Mouse (Mus musculus) intestine, postnatal 0 days (tissue): Measurements from ENCODE around the gene Gm21974. TPM values are rescaled to one million over a fixed set of nuclear protein-coding genes. Genes with fewer than 3 reads are reported as not detected.
A peak's percentile ranks its signal among the peaks of the same experiment; 100 is the strongest.

Experiments
- ATAC-seq: fragments of 200-750 bp; cut with Nextera tagmentation; 2 replicates; pipeline ENCODE4 v1.8.0; 2017; ENCODE audit warnings: mild to moderate bottlenecking, moderate TSS enrichment, moderate library complexity
- H3K27ac ChIP-seq: fragments of 300-500 bp; sonication (generic); 2 replicates; pipeline ENCODE4 v1.5.1; 2014; ENCODE audit warnings: mild to moderate bottlenecking, low read depth, low read length, moderate library complexity
- H3K27me3 ChIP-seq: fragments of 300-500 bp; sonication (generic); replicated peaks from 2 replicates; pipeline ENCODE4 v1.6.1; 2014; ENCODE audit warnings: low read length, mixed read lengths; ENCODE audit not compliant: control insufficient read depth, insufficient read depth
- H3K36me3 ChIP-seq: fragments of 300-500 bp; sonication (generic); 2 replicates; pipeline ENCODE4 v1.6.1; 2014; ENCODE audit warnings: mild to moderate bottlenecking, moderate library complexity; ENCODE audit not compliant: control insufficient read depth, insufficient read depth
- H3K4me1 ChIP-seq: fragments of 300-500 bp; sonication (generic); replicated peaks from 2 replicates; pipeline ENCODE4 v1.6.1; 2014; ENCODE audit warnings: antibody characterized with exemption, low read length, mixed read lengths; ENCODE audit not compliant: control insufficient read depth, insufficient read depth
- H3K4me2 ChIP-seq: fragments of 300-500 bp; sonication (generic); replicated peaks from 2 replicates; pipeline ENCODE4 v1.6.1; 2014; ENCODE audit warnings: low read depth, mild to moderate bottlenecking, moderate library complexity
- H3K4me3 ChIP-seq: fragments of 300-500 bp; sonication (generic); 2 replicates; pipeline ENCODE4 v1.5.1; 2014; ENCODE audit warnings: low read depth, low read length
- H3K9ac ChIP-seq: fragments of 300-500 bp; sonication (generic); 2 replicates; pipeline ENCODE4 v1.6.1; 2014; ENCODE audit warnings: mild to moderate bottlenecking, low read depth, low read length
- H3K9me3 ChIP-seq: fragments of 300-500 bp; sonication (generic); 2 replicates; pipeline ENCODE4 v1.6.1; 2016; ENCODE audit warnings: mixed run types; ENCODE audit not compliant: control insufficient read depth
- CTCF ChIP-seq: sonication (generic); IDR thresholded peaks from 2 replicates; pipeline ENCODE4 v1.5.1; 2016; ENCODE audit warnings: low read depth, mild to moderate bottlenecking, control low read depth, antibody characterized with exemption, moderate library complexity
- WGBS: fragments of 180-500 bp; shearing (Covaris S2); extraction: QIAGEN DNeasy Blood & Tissue Kit; methylation state at CpG from one replicate; pipeline ENCODE4 v1.1.7; 2014; 5-methylcytosine and 5-hydroxymethylcytosine counted together
- polyA plus RNA-seq: library from polyadenylated mRNA; unstranded; fragments of >200 nt; fragmentation: Nextera tagmentation; extraction: Ambion mirVana; gene quantifications from 2 replicates; pipeline ENCODE4 v1.2.1, GENCODE M21; 2015

The Gm21974 gene
- polyA plus RNA-seq, 1 experiment from 2014 or later, result not detected

GRCm38 (mm10) chr7:127927726-127928125 lies 32.5 kb upstream of the Gm21974 start:
- Histone ChIP-seq H3K36me3 (peaks cover 10% of the 10 kb centered on the region; the same call in 1 of the 2 replicates), H3K9me3 (no peaks in the 10 kb centered on the region), H3K27me3 (no peaks in the 10 kb centered on the region), H3K27ac (peak overlapping the region; percentile 84), H3K9ac (peak overlapping the region; percentile 31; the same call in 1 of the 2 replicates), H3K4me2 (peak overlapping the region; percentile 68), H3K4me1 (peaks cover 12% of the 10 kb centered on the region; the same call in 1 of the 2 replicates), H3K4me3 (peak overlapping the region; percentile 54; the same call in 1 of the 2 replicates)
- WGBS, result 75% methylated on average over 11 of the region's 11 CpGs
- no peak for TF ChIP-seq CTCF
- ATAC-seq, result no peak

- no peak overlapping the region for H3K9ac ChIP-seq
- peak overlapping the region; percentile 68 for H3K4me2 ChIP-seq
- TF ChIP-seq CTCF, result no peak
- peak overlapping the region; percentile 84 for H3K27ac ChIP-seq
- H3K4me3 ChIP-seq, result no peak overlapping the region
- WGBS, result 63% methylated on average over 11 of the region's 11 CpGs
- no peaks in the 10 kb centered on the region for H3K27me3 ChIP-seq
- H3K9me3 ChIP-seq, result no peaks in the 10 kb centered on the region
- peaks cover 12% of the 10 kb centered on the region; the same call in 1 of the 2 replicates for H3K4me1 ChIP-seq
- H3K36me3 ChIP-seq, result peaks cover 10% of the 10 kb centered on the region; the same call in 1 of the 2 replicates
- ATAC-seq, result peak; percentile 25
These were observed 31.6 kb upstream of the Gm21974 start for GRCm38 (mm10) chr7:127926846-127927245.

GRCm38 (mm10) chr7:127926066-127926465 lies 30.8 kb upstream of the Gm21974 start:
- no peaks in the 10 kb centered on the region for H3K27me3 ChIP-seq
- H3K27ac ChIP-seq, result peak overlapping the region; percentile 84
- peaks cover 10% of the 10 kb centered on the region; the same call in 1 of the 2 replicates for H3K36me3 ChIP-seq
- peaks cover 7% of the 10 kb centered on the region; the same call in 1 of the 2 replicates for H3K4me1 ChIP-seq
- 0 out of 2 replicates have a peak overlapping the region, but pooled peaks have one; percentile 31 for H3K9ac ChIP-seq
- H3K4me2 ChIP-seq, result no peak overlapping the region
- H3K4me3 ChIP-seq, result no peak overlapping the region
- H3K9me3 ChIP-seq, result no peaks in the 10 kb centered on the region
- WGBS, result 57% methylated on average over 8 of the region's 8 CpGs
- ATAC-seq, result no peak
- TF ChIP-seq CTCF, result no peak

GRCm38 (mm10) chr7:127925252-127925651 lies 30.0 kb upstream of the Gm21974 start:
- no peak overlapping the region for H3K4me3 ChIP-seq
- no peak overlapping the region for H3K4me2 ChIP-seq

GRCm38 (mm10) chr7:127923714-127924113 lies 28.5 kb upstream of the Gm21974 start:
- Histone ChIP-seq H3K9ac (no peak overlapping the region), H3K4me1 (0 out of 2 replicates have a peak, but pooled peaks cover 7% of the 10 kb centered on the region), H3K4me3 (no peak overlapping the region), H3K27ac (no peak overlapping the region), H3K4me2 (no peak overlapping the region), H3K9me3 (no peaks in the 10 kb centered on the region), H3K27me3 (no peaks in the 10 kb centered on the region), H3K36me3 (peaks cover 14% of the 10 kb centered on the region; the same call in 1 of the 2 replicates)
- no peak for TF ChIP-seq CTCF
- ATAC-seq, result no peak
- WGBS, result 69% methylated on average over 5 of the region's 5 CpGs

More at GRCm38 (mm10) chr7:127925252-127925651, 30.0 kb upstream of the Gm21974 start:
- WGBS, result 32% methylated on average over 5 of the region's 5 CpGs
- H3K27ac ChIP-seq, result peak overlapping the region; percentile 84
- H3K4me1 ChIP-seq, result 0 out of 2 replicates have a peak, but pooled peaks cover 7% of the 10 kb centered on the region
- 0 out of 2 replicates have a peak overlapping the region, but pooled peaks have one; percentile 31 for H3K9ac ChIP-seq
- no peaks in the 10 kb centered on the region for H3K27me3 ChIP-seq
- ATAC-seq, result peak; percentile 70
- TF ChIP-seq CTCF, result no peak
- H3K9me3 ChIP-seq, result no peaks in the 10 kb centered on the region
- peaks cover 12% of the 10 kb centered on the region; the same call in 1 of the 2 replicates for H3K36me3 ChIP-seq

GRCm38 (mm10) chr7:127922451-127923275 lies 27.4 kb upstream of the Gm21974 start:
- H3K4me2 ChIP-seq, result no peak overlapping the region
- no peaks in the 10 kb centered on the region for H3K27me3 ChIP-seq
- no peak overlapping the region for H3K4me3 ChIP-seq
- H3K9me3 ChIP-seq, result no peaks in the 10 kb centered on the region
- no peak overlapping the region for H3K9ac ChIP-seq
- H3K36me3 ChIP-seq, result peaks cover 14% of the 10 kb centered on the region; the same call in 1 of the 2 replicates
- 0 out of 2 replicates have a peak, but pooled peaks cover 7% of the 10 kb centered on the region for H3K4me1 ChIP-seq
- WGBS, result 47% methylated on average over 6 of the region's 6 CpGs
- H3K27ac ChIP-seq, result peak overlapping the region; percentile 73; the same call in 1 of the 2 replicates
- ATAC-seq, result no peak
- TF ChIP-seq CTCF, result no peak
